Mouse (Mus musculus) myocyte (in vitro differentiated cells): ENCODE measurements around the gene Fosb. TPM values are rescaled to one million over a fixed set of nuclear protein-coding genes. Genes with fewer than 3 reads are reported as not detected.

ENCODE experiments used
- H3K27me3 ChIP-seq: one replicate; pipeline ENCODE4 v1.6.1; 2011; ENCODE audit not compliant: control insufficient read depth, insufficient read depth, insufficient read length
- H3K36me3 ChIP-seq: one replicate; pipeline ENCODE4 v1.6.1; 2011; ENCODE audit not compliant: control insufficient read depth, insufficient read depth
- H3K4me2 ChIP-seq: one replicate; pipeline ENCODE4 v1.6.1; 2011; ENCODE audit warnings: low read depth, control low read depth
- H3K4me3 ChIP-seq: one replicate; pipeline ENCODE4 v1.5.1; 2011; ENCODE audit warnings: mild to moderate bottlenecking, control low read depth, moderate library complexity
- H3K79me2 ChIP-seq: one replicate; pipeline ENCODE4 v1.6.1; 2011; ENCODE audit not compliant: control insufficient read depth, insufficient read depth
- H3ac ChIP-seq: one replicate; pipeline ENCODE4 v1.6.1; 2011; ENCODE audit not compliant: control insufficient read depth, insufficient read length
- CEBPB ChIP-seq: IDR thresholded peaks from 2 replicates; pipeline ENCODE4 v1.6.1; 2011; ENCODE audit warnings: mild to moderate bottlenecking, moderate library complexity; ENCODE audit not compliant: poor library complexity, insufficient read depth, severe bottlenecking
- E2F4 ChIP-seq: IDR thresholded peaks from one replicate; pipeline ENCODE4 v1.6.1; 2011; ENCODE audit warnings: mild to moderate bottlenecking, control low read depth, moderate library complexity; ENCODE audit not compliant: insufficient read depth
- MAX ChIP-seq: IDR thresholded peaks from one replicate; pipeline ENCODE4 v1.6.1; 2011; ENCODE audit warnings: low read depth, mild to moderate bottlenecking, control low read depth
- MYOD1 ChIP-seq, 3 experiments: IDR thresholded peaks; one replicate each; pipeline ENCODE4 v1.6.1; 2011; ENCODE audit warnings: control low read depth in 2 of 3, low read depth in 2 of 3, mild to moderate bottlenecking in 2 of 3, moderate library complexity in 1 of 3; ENCODE audit not compliant: insufficient read length in 2 of 3, control insufficient read depth in 1 of 3
- MYOG ChIP-seq, 3 experiments: IDR thresholded peaks; one replicate each; pipeline ENCODE4 v1.6.1; 2011; ENCODE audit warnings: control low read depth in 2 of 3, low read depth in 2 of 3, mild to moderate bottlenecking in 2 of 3; ENCODE audit not compliant: insufficient read length in 2 of 3, control insufficient read depth in 1 of 3, insufficient read depth in 1 of 3
- POLR2A ChIP-seq: IDR thresholded peaks from one replicate; pipeline ENCODE4 v1.6.1; 2011; ENCODE audit warnings: low read depth, mild to moderate bottlenecking, control low read depth, moderate library complexity; ENCODE audit not compliant: insufficient read length
- POLR2AphosphoS2 ChIP-seq: IDR thresholded peaks from one replicate; pipeline ENCODE4 v1.6.1; 2011; ENCODE audit warnings: low read depth, control low read depth; ENCODE audit not compliant: insufficient read length
- REST ChIP-seq: IDR thresholded peaks from one replicate; pipeline ENCODE4 v1.6.1; 2011; ENCODE audit warnings: mild to moderate bottlenecking, control low read depth, moderate library complexity; ENCODE audit not compliant: insufficient read depth, insufficient read length
- SRF ChIP-seq: IDR thresholded peaks from one replicate; pipeline ENCODE4 v1.6.1; 2011; ENCODE audit warnings: low read depth; ENCODE audit not compliant: control insufficient read depth, insufficient read length
- TCF12 ChIP-seq: IDR thresholded peaks from one replicate; pipeline ENCODE4 v1.6.1; 2011; ENCODE audit warnings: mild to moderate bottlenecking, control low read depth; ENCODE audit not compliant: poor library complexity, insufficient read depth, severe bottlenecking
- TCF3 ChIP-seq: IDR thresholded peaks from one replicate; pipeline ENCODE4 v1.6.1; 2011; ENCODE audit warnings: low read depth, control low read depth; ENCODE audit not compliant: insufficient read length
- USF1 ChIP-seq: IDR thresholded peaks from one replicate; pipeline ENCODE4 v1.6.1; 2011; ENCODE audit warnings: low read depth, mild to moderate bottlenecking, control low read depth, moderate library complexity
- polyA plus RNA-seq: library from polyadenylated mRNA; unstranded; fragments of >200 nt; fragmentation: generic; extraction: Trizol; gene quantifications from one replicate; pipeline ENCODE4 v1.2.1, GENCODE M21; 2012; ENCODE audit warnings: missing spikeins

Fosb gene
- polyA plus RNA-seq, 1 experiment: 0.82 TPM

DNA sequence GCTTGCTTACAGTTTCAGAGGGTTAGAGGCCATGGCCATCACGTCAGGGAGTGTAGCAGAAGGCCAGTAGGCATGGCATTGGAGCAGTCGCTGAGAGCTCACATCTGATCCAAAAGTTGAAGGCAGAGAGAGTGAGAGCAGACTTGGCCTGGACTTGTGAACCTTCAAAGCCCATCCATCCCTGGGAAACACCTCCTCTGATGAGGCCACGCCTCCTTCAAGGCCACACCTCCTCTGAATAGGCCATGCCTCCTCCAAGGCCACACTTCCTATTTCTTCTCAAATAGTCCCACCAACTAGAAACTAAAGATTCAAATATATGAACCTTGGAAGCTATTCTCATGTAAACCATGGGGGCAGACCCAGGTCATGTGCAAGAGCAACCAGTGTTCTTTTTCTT is 25.7 kb upstream of the Fosb start:
- Histone ChIP-seq H3ac (no peak overlapping the region), H3K4me3 (no peak overlapping the region), H3K36me3 (no peaks in the 10 kb centered on the region), H3K79me2 (peaks cover 16% of the 10 kb centered on the region), H3K4me2 (peak overlapping the region; percentile 24), H3K27me3 (no peaks in the 10 kb centered on the region)
- TF ChIP-seq POLR2A (peak; percentile 19), TCF12 (no peak)

DNA sequence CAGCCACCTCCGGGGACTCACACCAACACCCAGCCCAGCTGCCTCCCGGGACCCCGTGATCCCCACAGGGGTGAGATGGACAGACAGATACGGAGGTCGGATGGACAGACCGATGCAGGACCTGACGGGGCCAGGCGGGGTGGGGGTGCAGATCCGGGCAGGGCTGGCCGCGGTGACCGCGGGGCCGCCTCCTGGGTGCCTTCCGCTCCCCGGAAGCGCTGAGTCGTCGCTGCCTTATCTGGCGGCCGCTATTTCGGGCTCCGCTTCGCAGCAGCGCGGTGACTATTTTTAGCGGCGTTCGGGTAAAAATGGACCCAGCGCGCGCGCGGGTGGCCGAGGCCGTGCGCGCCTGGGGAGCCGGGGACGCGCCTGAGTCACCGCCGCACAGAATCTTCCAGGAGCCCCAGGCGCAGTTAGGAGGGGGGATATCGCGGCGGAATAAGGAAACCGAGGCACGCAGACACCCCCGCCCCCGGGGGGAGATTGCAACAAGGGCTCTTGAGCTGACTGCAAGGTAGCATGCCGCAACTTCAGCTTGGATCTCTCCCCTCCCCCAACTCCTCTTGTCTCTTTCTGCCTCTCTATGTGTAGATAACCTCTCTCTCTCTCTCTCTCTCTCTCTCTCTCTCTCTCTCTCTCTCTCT is 23.0 kb upstream of the Fosb start:
- no peaks in the 10 kb centered on the region for H3K36me3 ChIP-seq
- peaks cover 16% of the 10 kb centered on the region for H3K79me2 ChIP-seq
- H3K4me3 ChIP-seq: peak overlapping the region; percentile 46
- peak overlapping the region; percentile 37 for H3ac ChIP-seq
- TF ChIP-seq E2F4: no peak
- peak; percentile 99 for TF ChIP-seq SRF
- TF ChIP-seq CEBPB: no peak
- TF ChIP-seq MYOG (IDR thresholded peaks at IDR 0.05; ENCODE audit: control insufficient read depth in 1 of 3, insufficient read depth in 1 of 3, insufficient read length in 2 of 3, low read depth in 2 of 3): peak in 1 of 3 experiments; percentile 33
- TF ChIP-seq USF1: no peak
- TF ChIP-seq MYOD1 (IDR thresholded peaks at IDR 0.05; ENCODE audit: control insufficient read depth in 1 of 3, insufficient read length in 2 of 3, low read depth in 2 of 3): peak in 1 of 3 experiments; percentile 55
- TF ChIP-seq POLR2AphosphoS2: no peak
- peak; percentile 47 for TF ChIP-seq POLR2A
- peak overlapping the region; percentile 85 for H3K4me2 ChIP-seq
- H3K27me3 ChIP-seq: no peaks in the 10 kb centered on the region

DNA sequence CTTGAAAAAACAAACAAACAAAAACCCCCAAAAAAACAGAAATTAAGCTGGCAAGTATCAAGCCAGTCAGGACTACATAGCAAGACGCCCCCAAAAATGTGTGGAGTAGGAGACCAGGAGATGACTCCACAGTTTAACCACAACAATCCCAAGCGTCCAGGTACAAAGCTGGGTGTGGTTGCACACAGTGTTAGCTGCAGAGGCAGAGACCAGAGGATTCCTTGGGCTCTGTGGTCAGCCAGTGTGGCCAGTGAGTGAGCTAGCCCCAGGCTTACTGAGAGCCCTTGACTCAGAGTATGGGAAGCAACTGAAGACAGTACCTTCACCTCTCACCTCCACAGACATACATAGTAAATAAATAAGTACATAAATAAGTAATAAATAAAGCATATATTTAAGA is 22.1 kb upstream of the Fosb start:
- Histone ChIP-seq H3K79me2 (peaks cover 16% of the 10 kb centered on the region), H3K27me3 (no peaks in the 10 kb centered on the region), H3K4me3 (no peak overlapping the region), H3K4me2 (peak overlapping the region; percentile 85), H3K36me3 (no peaks in the 10 kb centered on the region), H3ac (no peak overlapping the region)
- TF ChIP-seq E2F4: no peak
- TF ChIP-seq REST: no peak
- TF ChIP-seq MAX: no peak
- no peak for TF ChIP-seq TCF3
- no peak for TF ChIP-seq USF1
- TF ChIP-seq MYOD1 (IDR thresholded peaks at IDR 0.05; ENCODE audit: control insufficient read depth in 1 of 3, insufficient read length in 2 of 3, low read depth in 2 of 3): peak in 1 of 3 experiments; percentile 22
- no peak for TF ChIP-seq CEBPB
- no peak for TF ChIP-seq TCF12
- TF ChIP-seq MYOG (IDR thresholded peaks at IDR 0.05; ENCODE audit: control insufficient read depth in 1 of 3, insufficient read depth in 1 of 3, insufficient read length in 2 of 3, low read depth in 2 of 3): peak in 1 of 3 experiments; percentile 51
- TF ChIP-seq POLR2A: no peak
- no peak for TF ChIP-seq SRF
- TF ChIP-seq POLR2AphosphoS2: no peak

GRCm38 (mm10) chr7:19328425-19328824 is 18.6 kb upstream of the Fosb start:
- no peak overlapping the region for H3K4me3 ChIP-seq
- TF ChIP-seq MYOD1 (IDR thresholded peaks at IDR 0.05; ENCODE audit: control insufficient read depth in 1 of 3, insufficient read length in 2 of 3, low read depth in 2 of 3) (no peak), POLR2A (no peak), CEBPB (no peak), USF1 (no peak), E2F4 (no peak), POLR2AphosphoS2 (no peak), SRF (no peak), TCF12 (no peak), MYOG (IDR thresholded peaks at IDR 0.05; ENCODE audit: control insufficient read depth in 1 of 3, insufficient read depth in 1 of 3, insufficient read length in 2 of 3, low read depth in 2 of 3) (no peak), REST (no peak), MAX (no peak), TCF3 (no peak)
- no peak overlapping the region for H3ac ChIP-seq

GRCm38 (mm10) chr7:19327782-19328181 is 17.9 kb upstream of the Fosb start:
- Histone ChIP-seq H3K36me3 (no peaks in the 10 kb centered on the region), H3ac (no peak overlapping the region), H3K79me2 (no peaks in the 10 kb centered on the region), H3K4me2 (peak overlapping the region; percentile 100), H3K27me3 (no peaks in the 10 kb centered on the region), H3K4me3 (peak overlapping the region; percentile 26)
- TF ChIP-seq E2F4: no peak
- TF ChIP-seq POLR2A: no peak
- no peak for TF ChIP-seq CEBPB
- no peak for TF ChIP-seq MAX
- no peak for TF ChIP-seq REST
- TF ChIP-seq POLR2AphosphoS2: no peak
- no peak for TF ChIP-seq TCF12
- TF ChIP-seq USF1: no peak
- no peak for TF ChIP-seq TCF3
- TF ChIP-seq MYOG (IDR thresholded peaks at IDR 0.05; ENCODE audit: control insufficient read depth in 1 of 3, insufficient read depth in 1 of 3, insufficient read length in 2 of 3, low read depth in 2 of 3): no peak

More at GRCm38 (mm10) chr7:19328425-19328824, 18.6 kb upstream of the Fosb start:
- Histone ChIP-seq H3K4me2 (no peak overlapping the region), H3K36me3 (no peaks in the 10 kb centered on the region), H3K79me2 (peaks cover 2% of the 10 kb centered on the region), H3K27me3 (no peaks in the 10 kb centered on the region)
